Mouse (Mus musculus) heart, adult 2 months (tissue): ENCODE results near the gene Sh3rf1.

Experiments used
- EP300 ChIP-seq: fragments of 200-500 bp; IDR thresholded peaks from 2 replicates; pipeline ENCODE4 v1.6.1; 2011; ENCODE audit warnings: low read depth, low read length, control low read depth; ENCODE audit not compliant: insufficient read depth
- POLR2A ChIP-seq: fragments of 200-500 bp; IDR thresholded peaks from 2 replicates; pipeline ENCODE4 v1.6.1; 2011; ENCODE audit warnings: mild to moderate bottlenecking, low read depth, low read length, control low read depth; ENCODE audit not compliant: insufficient read depth

GRCm38 (mm10) chr8:61217017-61217416 is 6.7 kb upstream of the Sh3rf1 start:
- TF ChIP-seq POLR2A (no peak), EP300 (no peak)
